Mouse (Mus musculus) thymus, adult 18-20 months (tissue): ENCODE measurements around the gene AU021092.
A peak's percentile ranks its signal among the peaks of the same experiment; 100 is the strongest.
"Not testable (repeated sequence)": the region's sequence is repeated elsewhere in the genome, so short reads cannot be mapped to it uniquely, and the experiment has no call there.

ENCODE experiments used
- DNase-seq, 2 experiments: peaks; one replicate each; pipeline ENCODE4 v3.0.0; 2022; ENCODE audit warnings: mixed read lengths in 2 of 2

AU021092 gene

GRCm38 (mm10) chr16:5222140-5222539 lies at the start of gene AU021092:
AU021092 (minus strand) TSS chr16:5222299.
- DNase-seq, result no peak

DNA sequence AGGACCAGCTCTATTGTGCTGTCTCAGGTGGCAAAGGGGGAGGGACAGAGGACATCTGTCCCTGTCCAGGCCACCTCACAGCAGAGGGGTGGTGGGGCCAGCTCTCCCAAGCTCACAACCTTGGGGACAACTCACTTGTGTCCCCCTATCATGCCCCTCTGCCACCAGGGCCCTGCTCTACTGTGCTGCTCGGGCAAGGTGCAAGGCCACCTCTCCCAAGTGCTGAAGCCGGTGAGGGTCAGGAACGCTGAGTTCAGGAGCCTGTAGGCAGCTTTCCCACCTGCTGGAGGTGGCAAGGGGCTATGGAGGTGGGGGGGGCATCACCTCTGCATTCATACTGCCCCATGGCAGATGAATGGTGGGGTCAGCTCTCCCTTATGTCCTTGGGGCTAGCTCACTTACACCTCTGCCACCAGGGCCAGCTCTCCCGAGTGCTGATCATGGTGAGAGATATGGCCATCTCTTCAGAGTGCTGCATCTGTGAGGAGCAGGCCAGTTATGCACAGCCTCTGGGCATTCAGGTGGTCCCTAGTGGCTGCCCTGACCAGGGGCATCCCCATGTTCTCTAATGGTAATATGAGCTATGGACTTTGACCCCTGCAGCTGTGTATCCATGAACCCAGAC lies 49.4 kb upstream of the AU021092 start:
- no peak for DNase-seq

DNA sequence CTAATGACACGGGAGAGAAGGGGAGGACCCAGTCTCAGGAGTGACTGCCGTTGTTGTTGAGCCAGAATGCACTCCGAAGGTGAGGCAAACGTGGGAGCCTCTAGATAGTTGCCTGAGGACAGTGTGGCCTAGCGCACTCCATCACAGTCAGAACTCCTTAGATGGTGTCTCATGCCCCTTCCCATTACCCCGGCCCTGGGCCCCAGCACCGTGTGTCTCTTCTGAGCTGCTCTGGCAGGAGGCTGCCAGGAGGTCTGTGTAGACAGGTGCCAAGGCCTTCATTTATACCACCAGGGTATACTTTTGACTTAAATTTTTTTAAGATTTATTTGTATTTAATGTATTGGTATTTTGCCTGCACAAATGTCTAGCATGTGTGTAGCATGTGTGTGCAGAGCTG lies 41.8 kb upstream of the AU021092 start:
- DNase-seq, result no peak

DNA sequence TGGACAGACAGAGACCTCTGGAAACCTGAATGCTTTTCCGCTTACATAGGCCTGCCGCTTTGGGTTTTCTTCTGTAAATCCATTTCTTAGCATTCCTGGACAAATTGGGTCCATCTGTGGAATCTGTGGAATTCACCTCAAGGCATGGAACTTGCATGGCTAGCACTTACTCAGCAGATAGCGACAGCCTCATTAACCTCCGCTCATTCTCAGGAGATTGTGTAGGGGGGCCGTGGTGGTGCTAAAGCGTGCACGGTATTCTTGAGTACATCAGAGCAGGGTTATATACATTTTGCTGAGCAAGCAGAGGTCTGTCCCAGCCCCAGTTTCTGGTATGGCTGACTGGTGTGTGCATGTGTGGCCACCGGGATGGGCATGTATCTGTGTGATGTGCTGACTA lies 41.1 kb upstream of the AU021092 start:
- DNase-seq, result no peak

DNA sequence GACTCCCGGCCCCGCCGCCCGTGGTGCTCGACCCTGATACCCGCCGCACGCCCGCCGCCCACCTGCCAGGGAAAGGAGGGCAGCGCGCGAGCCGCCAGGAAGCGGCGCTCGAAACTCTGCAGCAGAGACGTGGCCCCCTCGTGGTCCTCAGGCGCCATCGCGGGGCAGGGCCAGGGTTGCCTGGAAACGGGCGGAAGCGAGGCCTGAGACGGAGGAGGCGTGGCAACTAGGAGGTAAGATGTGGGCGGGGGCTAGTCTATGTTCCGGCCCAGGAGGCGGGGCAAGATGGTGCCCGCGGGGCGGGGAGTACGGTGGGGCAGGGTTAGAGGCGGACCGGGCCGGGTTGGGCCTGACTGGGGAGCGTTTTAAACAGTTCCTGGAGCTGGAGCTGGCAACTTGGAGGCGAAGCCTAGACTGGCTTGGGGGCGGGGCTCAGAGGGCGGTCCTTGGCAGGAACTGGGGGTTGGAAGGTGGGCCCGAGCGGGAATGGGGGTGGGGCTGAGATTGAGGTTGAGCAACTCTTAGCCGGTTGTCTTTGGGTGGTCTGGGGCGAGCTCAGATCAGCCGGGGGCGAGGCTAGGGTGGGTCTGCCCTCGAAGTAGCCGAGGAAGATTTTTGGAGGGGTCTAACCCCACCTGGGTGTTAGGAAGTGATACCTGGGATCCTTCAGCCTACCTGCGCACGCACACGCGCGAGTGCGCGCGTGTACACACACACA lies 33.8 kb upstream of the AU021092 start, which contains the start of gene Eef2kmt:
Gene Eef2kmt (minus strand): TSS at position 205 of the 718 bp plus-strand sequence.
- peak; percentile 98 to 99 for DNase-seq

- DNase-seq, result no peak
Observed at GRCm38 (mm10) chr16:5255081-5255740, 33.1 kb upstream of the AU021092 start.

- peak; percentile 78 to 82 for DNase-seq
Observed at GRCm38 (mm10) chr16:5254346-5255025, 32.4 kb upstream of the AU021092 start.

- DNase-seq, result no peak
Observed at GRCm38 (mm10) chr16:5252260-5252659, 30.2 kb upstream of the AU021092 start.

DNA sequence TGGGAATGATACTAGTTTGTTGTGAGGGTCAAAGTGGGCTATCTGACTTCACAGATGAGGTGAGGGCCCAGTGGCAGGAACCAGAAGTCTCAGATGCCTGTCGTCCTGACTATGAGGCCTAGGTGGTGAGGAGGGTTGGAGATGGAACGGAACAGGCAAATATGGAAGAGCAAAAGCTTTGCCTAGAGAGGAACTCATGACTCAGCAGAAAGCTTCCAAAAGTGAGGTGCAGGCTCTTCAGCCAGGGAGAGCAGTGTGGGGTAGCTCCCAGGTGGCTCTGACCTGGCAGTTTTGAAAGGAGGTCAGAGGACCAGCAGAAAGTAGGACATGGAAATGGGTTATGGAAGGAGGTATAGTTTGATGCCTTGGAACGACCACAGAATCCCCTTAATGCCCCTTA lies 28.8 kb upstream of the AU021092 start:
- no peak for DNase-seq

GRCm38 (mm10) chr16:5244411-5244810 lies 22.3 kb upstream of the AU021092 start:
- DNase-seq, result no peak

- DNase-seq, result no peak
Observed at GRCm38 (mm10) chr16:5242882-5243281, 20.8 kb upstream of the AU021092 start.

DNA sequence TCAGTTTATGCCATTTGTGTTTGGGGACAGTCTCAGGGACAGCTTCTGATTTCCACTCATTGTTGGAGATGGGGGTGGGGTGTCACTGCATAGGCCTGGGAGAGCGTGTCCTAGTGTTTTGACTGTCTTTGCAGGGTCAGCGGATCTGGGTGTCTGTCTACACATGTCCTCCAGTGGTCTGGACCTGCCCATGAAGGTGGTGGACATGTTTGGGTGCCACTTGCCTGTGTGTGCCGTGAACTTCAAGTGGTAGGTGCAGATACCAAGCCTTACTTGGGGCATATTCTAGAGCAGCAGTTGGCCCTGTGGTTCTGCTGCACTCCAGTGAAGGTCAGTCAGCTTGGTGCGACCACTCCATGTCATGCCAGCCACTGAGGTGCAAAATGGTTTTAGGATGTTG lies 20.3 kb upstream of the AU021092 start:
- DNase-seq, result no peak

- DNase-seq, result peak; percentile 81 to 87
Observed at GRCm38 (mm10) chr16:5233418-5234313, 11.6 kb upstream of the AU021092 start, which contains the start of gene Alg1. Alg1 (plus strand) TSS chr16:5233621.

- no peak for DNase-seq
Observed at GRCm38 (mm10) chr16:5232982-5233381, 10.9 kb upstream of the AU021092 start.

GRCm38 (mm10) chr16:5228103-5228502 lies 6.0 kb upstream of the AU021092 start:
- DNase-seq, result not testable (repeated sequence)

GRCm38 (mm10) chr16:5227501-5227900 lies 5.4 kb upstream of the AU021092 start:
- DNase-seq, result not testable (repeated sequence)

DNA sequence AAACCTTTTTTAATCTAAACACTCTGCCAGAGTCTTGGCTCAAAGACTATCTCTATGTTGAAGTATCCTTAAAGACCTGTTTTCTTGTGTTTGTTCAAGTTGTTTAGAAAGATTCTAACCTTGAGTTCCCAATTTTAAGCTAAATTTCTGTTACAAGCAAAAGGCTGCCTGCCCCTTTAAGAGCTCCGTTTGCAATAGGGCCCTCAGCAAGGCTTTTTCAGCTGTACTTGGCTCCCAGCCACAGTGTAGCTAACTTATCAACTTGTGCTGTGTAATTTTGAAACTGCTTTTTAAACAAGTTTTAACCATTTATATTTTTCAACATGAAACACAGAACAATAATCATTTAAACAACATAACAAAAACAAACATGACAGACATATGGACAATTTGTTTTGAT lies 4.4 kb upstream of the AU021092 start:
- not testable (repeated sequence) for DNase-seq

GRCm38 (mm10) chr16:5221403-5221802 lies 696 bp downstream of the AU021092 start:
- no peak for DNase-seq

- DNase-seq, result no peak
Observed at GRCm38 (mm10) chr16:5217341-5218133, 4.6 kb downstream of the AU021092 start.

GRCm38 (mm10) chr16:5216686-5217085 lies 5.4 kb downstream of the AU021092 start:
- DNase-seq, result no peak

DNA sequence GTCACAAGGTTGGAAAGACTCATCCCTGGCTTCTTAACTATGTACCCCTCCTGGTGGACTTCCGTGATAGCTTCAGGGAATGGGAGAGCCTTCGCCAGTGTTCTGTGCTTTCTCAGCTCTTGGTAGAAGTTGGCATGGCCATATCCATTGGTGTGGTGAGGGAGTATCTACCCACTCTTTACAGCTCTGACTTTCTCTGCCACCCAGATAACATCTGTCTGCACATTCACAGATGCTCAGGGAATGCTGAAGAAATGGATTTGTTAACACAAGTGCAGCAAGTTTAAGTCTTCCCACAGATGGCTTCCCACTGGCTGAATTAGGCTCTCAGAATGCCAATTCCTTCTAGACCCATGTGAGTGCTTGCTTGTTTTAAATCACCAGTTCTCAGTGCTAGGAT lies 8.0 kb downstream of the AU021092 start:
- no peak for DNase-seq
